Mouse (Mus musculus): ENCODE measurements around the gene Gm11733. TPM values are rescaled to one million over a fixed set of nuclear protein-coding genes. Genes with fewer than 3 reads are reported as not detected.
A peak's percentile ranks its signal among the peaks of the same experiment; 100 is the strongest.

Gene Gm11733
- polyA plus RNA-seq, 1 experiment: not detected

DNA sequence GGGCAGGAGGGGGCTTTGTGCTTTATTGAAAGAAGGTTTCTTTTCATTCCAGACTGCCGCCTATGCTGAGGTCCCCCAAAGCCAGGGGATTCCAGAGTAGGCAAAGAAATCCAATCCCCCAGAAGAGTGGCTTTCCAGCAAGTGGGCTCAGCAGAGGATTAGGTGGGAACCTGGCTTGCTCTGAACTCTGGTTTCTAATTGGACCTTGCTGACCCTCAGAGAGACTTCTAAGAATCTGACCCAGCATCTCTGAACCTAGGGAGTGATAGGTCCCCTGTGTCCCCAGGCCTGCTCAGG is 8.0 kb downstream of the Gm11733 start:
- H3K79me2 ChIP-seq (ENCODE audit: control insufficient read depth, insufficient read depth): no peaks in the 10 kb centered on the region
- no peak overlapping the region for H3K4me3 ChIP-seq (ENCODE audit: insufficient read depth, poor library complexity, severe bottlenecking)
- no peaks in the 10 kb centered on the region for H3K79me3 ChIP-seq (ENCODE audit: low read depth)
- TF ChIP-seq FOSL1 (IDR thresholded peaks at IDR 0.05; ENCODE audit: insufficient read depth, low read length, poor library complexity, severe bottlenecking) (no peak), MAX (IDR thresholded peaks at IDR 0.05) (no peak), CEBPB (IDR thresholded peaks at IDR 0.05; ENCODE audit: low read depth) (no peak), MYOD1 (IDR thresholded peaks at IDR 0.05; ENCODE audit: control insufficient read depth, insufficient read length, low read depth) (no peak), CTCF (IDR thresholded peaks at IDR 0.05; ENCODE audit: control insufficient read depth, insufficient read depth, insufficient read length) (no peak), USF1 (IDR thresholded peaks at IDR 0.05; ENCODE audit: low read depth) (no peak), MYOG (IDR thresholded peaks at IDR 0.05; ENCODE audit: control insufficient read depth, extremely low read depth, insufficient read length) (no peak)
- no peaks in the 10 kb centered on the region for H3K36me3 ChIP-seq (ENCODE audit: control insufficient read depth, insufficient read depth)
- peaks cover 35% of the 10 kb centered on the region for H3K27me3 ChIP-seq (ENCODE audit: control insufficient read depth, insufficient read depth, insufficient read length)
- no peak overlapping the region for H3ac ChIP-seq (ENCODE audit: control insufficient read depth, insufficient read length, low read depth)

DNA sequence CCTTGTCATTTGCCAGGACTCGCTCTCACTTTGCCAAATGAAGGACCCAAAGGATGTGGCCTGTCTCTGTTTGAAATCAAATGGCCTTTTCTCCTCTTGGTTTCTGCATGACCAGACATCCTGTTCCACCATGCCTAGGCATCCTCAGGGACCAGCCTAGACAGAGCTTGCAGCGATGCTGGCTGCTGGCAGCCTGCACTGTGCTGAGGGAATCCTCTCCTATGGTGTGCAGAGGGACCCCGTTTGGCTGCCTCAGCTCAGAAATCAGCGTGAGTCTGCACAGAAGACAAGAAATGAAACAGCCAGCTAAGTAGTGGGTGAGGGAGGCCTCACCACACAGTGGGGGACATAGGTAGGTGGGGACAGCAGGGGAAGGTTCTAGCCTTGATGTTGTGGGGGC is 12.6 kb downstream of the Gm11733 start:
- H3K79me2 ChIP-seq (ENCODE audit: control insufficient read depth, insufficient read depth): no peaks in the 10 kb centered on the region
- no peaks in the 10 kb centered on the region for H3K36me3 ChIP-seq (ENCODE audit: control insufficient read depth, insufficient read depth)
- TF ChIP-seq CTCF (IDR thresholded peaks at IDR 0.05; ENCODE audit: control insufficient read depth, insufficient read depth, insufficient read length): no peak
- TF ChIP-seq FOSL1 (IDR thresholded peaks at IDR 0.05; ENCODE audit: insufficient read depth, low read length, poor library complexity, severe bottlenecking): no peak
- TF ChIP-seq MYOG (IDR thresholded peaks at IDR 0.05; ENCODE audit: control insufficient read depth, extremely low read depth, insufficient read length): no peak
- TF ChIP-seq USF1 (IDR thresholded peaks at IDR 0.05; ENCODE audit: low read depth): no peak
- no peak for TF ChIP-seq CEBPB (IDR thresholded peaks at IDR 0.05; ENCODE audit: low read depth)
- TF ChIP-seq MAX (IDR thresholded peaks at IDR 0.05): no peak
- TF ChIP-seq MYOD1 (IDR thresholded peaks at IDR 0.05; ENCODE audit: control insufficient read depth, insufficient read length, low read depth): no peak
- no peak overlapping the region for H3K4me3 ChIP-seq (ENCODE audit: insufficient read depth, poor library complexity, severe bottlenecking)
- H3K27me3 ChIP-seq (ENCODE audit: control insufficient read depth, insufficient read depth, insufficient read length): peaks cover 27% of the 10 kb centered on the region
- no peaks in the 10 kb centered on the region for H3K79me3 ChIP-seq (ENCODE audit: low read depth)
- no peak overlapping the region for H3ac ChIP-seq (ENCODE audit: control insufficient read depth, insufficient read length, low read depth)

DNA sequence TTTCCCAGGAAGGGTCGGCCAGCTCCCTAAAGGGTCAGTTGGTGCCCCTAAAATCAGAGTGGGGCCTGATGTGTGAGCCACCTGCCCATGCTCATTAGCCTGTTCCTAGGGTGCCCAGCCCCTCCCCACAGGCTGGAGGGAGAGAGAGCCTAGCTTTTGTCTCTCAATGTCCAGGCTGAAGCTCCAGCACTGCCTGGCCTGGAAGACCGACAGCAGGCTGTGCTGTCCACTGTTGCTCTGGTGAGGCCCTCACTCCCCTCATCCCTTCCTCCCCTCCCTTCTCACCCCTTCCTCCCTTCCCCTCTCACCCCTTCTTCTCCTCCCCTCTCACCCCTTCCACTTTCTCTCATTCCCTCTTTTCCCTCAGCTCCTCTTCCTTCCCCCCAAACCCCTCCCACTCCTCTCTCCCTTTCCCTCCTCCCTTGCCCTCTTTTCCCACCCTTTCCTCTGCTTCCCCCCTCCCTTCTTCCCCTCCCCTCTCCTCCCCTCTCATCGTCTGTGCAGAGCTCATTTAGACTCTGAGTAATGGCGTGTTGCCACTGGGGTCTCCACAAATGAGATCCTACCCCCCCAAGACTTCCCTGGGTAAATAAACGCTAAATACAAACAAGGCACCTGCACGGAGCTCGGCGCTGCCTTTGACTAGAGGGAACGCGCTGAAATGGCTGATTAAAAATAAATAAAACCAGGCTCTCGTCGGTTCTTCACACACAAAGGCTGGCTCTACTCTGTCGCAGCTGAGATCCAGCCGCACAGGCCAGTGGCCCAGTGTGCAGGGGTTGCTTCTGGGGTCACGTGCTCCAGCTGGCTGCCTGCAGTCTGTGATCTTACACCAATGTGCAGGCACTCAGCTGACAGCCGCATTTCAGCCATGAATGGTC is 13.3 kb downstream of the Gm11733 start:
- Histone ChIP-seq H3K36me3 (ENCODE audit: control insufficient read depth, insufficient read depth) (no peaks in the 10 kb centered on the region), H3K27me3 (ENCODE audit: control insufficient read depth, insufficient read depth, insufficient read length) (peaks cover 24% of the 10 kb centered on the region), H3K79me2 (ENCODE audit: control insufficient read depth, insufficient read depth) (no peaks in the 10 kb centered on the region), H3K79me3 (ENCODE audit: low read depth) (no peaks in the 10 kb centered on the region), H3K4me3 (ENCODE audit: insufficient read depth, poor library complexity, severe bottlenecking) (no peak overlapping the region), H3ac (ENCODE audit: control insufficient read depth, insufficient read length, low read depth) (no peak overlapping the region)
- no peak for TF ChIP-seq CTCF (IDR thresholded peaks at IDR 0.05; ENCODE audit: control insufficient read depth, insufficient read depth, insufficient read length)
- TF ChIP-seq MYOD1 (IDR thresholded peaks at IDR 0.05; ENCODE audit: control insufficient read depth, insufficient read length, low read depth): no peak
- no peak for TF ChIP-seq MYOG (IDR thresholded peaks at IDR 0.05; ENCODE audit: control insufficient read depth, extremely low read depth, insufficient read length)
- TF ChIP-seq CEBPB (IDR thresholded peaks at IDR 0.05; ENCODE audit: low read depth): no peak
- no peak for TF ChIP-seq FOSL1 (IDR thresholded peaks at IDR 0.05; ENCODE audit: insufficient read depth, low read length, poor library complexity, severe bottlenecking)
- TF ChIP-seq USF1 (IDR thresholded peaks at IDR 0.05; ENCODE audit: low read depth): peak; percentile 57
- TF ChIP-seq MAX (IDR thresholded peaks at IDR 0.05): no peak

DNA sequence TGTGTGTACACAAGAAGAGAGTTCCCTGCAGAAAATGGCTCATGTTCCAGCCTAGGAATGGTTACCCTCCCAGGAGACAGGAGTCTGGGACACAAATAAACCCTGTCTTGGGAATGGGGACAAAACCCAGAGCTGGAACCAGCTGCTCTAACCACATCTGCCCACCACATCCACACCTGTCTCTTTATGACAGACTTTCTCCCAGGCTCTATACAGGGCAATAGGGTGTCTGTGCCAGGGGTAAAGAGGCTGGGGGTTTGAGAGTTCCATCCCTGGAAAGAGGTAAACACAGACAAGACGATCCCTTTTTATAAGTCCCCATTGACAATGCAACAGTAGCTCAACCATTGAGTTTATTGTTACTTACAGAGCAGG is 14.0 kb downstream of the Gm11733 start:
- TF ChIP-seq USF1 (IDR thresholded peaks at IDR 0.05; ENCODE audit: low read depth) (no peak), MAX (IDR thresholded peaks at IDR 0.05) (no peak), FOSL1 (IDR thresholded peaks at IDR 0.05; ENCODE audit: insufficient read depth, low read length, poor library complexity, severe bottlenecking) (no peak), MYOD1 (IDR thresholded peaks at IDR 0.05; ENCODE audit: control insufficient read depth, insufficient read length, low read depth) (no peak)
- no peaks in the 10 kb centered on the region for H3K79me3 ChIP-seq (ENCODE audit: low read depth)

DNA sequence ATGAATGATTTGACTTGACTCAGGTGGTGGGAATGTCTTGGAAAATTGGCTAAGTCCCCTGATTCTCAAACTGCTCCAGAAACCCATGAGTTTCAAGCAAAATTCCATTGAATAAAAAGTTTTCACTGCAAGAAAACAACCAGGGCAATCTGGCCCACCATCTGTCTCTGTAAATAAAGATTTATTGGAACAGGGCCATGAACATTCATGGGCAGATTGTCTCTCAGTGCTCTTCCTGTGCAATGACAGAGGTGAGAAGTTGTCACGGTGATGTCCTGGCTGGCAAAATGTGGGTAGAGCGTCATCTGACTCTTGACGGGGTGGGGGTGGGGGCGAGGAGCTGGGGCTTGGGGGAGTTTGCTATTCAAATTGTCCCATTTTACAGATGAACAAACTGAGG is 24.8 kb downstream of the Gm11733 start:
- Histone ChIP-seq H3K79me2 (ENCODE audit: control insufficient read depth, insufficient read depth) (no peaks in the 10 kb centered on the region), H3K79me3 (ENCODE audit: low read depth) (no peaks in the 10 kb centered on the region), H3K27me3 (ENCODE audit: control insufficient read depth, insufficient read depth, insufficient read length) (peaks cover 6% of the 10 kb centered on the region), H3ac (ENCODE audit: control insufficient read depth, insufficient read length, low read depth) (no peak overlapping the region), H3K4me3 (ENCODE audit: insufficient read depth, poor library complexity, severe bottlenecking) (no peak overlapping the region), H3K36me3 (ENCODE audit: control insufficient read depth, insufficient read depth) (no peaks in the 10 kb centered on the region)
- TF ChIP-seq USF1 (IDR thresholded peaks at IDR 0.05; ENCODE audit: low read depth): no peak
- TF ChIP-seq MYOG (IDR thresholded peaks at IDR 0.05; ENCODE audit: control insufficient read depth, extremely low read depth, insufficient read length): no peak
- no peak for TF ChIP-seq MAX (IDR thresholded peaks at IDR 0.05)
- no peak for TF ChIP-seq CTCF (IDR thresholded peaks at IDR 0.05; ENCODE audit: control insufficient read depth, insufficient read depth, insufficient read length)
- TF ChIP-seq CEBPB (IDR thresholded peaks at IDR 0.05; ENCODE audit: low read depth): no peak

More for the DNA sequence above, 14.0 kb downstream of the Gm11733 start:
- Histone ChIP-seq H3ac (ENCODE audit: control insufficient read depth, insufficient read length, low read depth) (no peak overlapping the region), H3K79me2 (ENCODE audit: control insufficient read depth, insufficient read depth) (no peaks in the 10 kb centered on the region), H3K4me3 (ENCODE audit: insufficient read depth, poor library complexity, severe bottlenecking) (no peak overlapping the region), H3K36me3 (ENCODE audit: control insufficient read depth, insufficient read depth) (no peaks in the 10 kb centered on the region), H3K27me3 (ENCODE audit: control insufficient read depth, insufficient read depth, insufficient read length) (peaks cover 23% of the 10 kb centered on the region)
